Mouse (Mus musculus) hindbrain, postnatal 0 days (tissue): Measurements from ENCODE around the gene Fli1. TPM values are rescaled to one million over a fixed set of nuclear protein-coding genes. Genes with fewer than 3 reads are reported as not detected.
A peak's percentile ranks its signal among the peaks of the same experiment; 100 is the strongest.

Experiments used
- ATAC-seq: fragments of 200-750 bp; cut with Nextera tagmentation; 2 replicates; pipeline ENCODE4 v1.8.0; 2017; ENCODE audit warnings: mild to moderate bottlenecking, moderate TSS enrichment, moderate library complexity
- DNase-seq: peaks from one replicate; pipeline ENCODE4 v3.0.0-alpha.2; 2015; ENCODE audit warnings: low spot score
- H3K27ac ChIP-seq: fragments of 300-500 bp; sonication (generic); 2 replicates; pipeline ENCODE4 v1.5.1; 2014; ENCODE audit warnings: mild to moderate bottlenecking
- H3K27me3 ChIP-seq: fragments of 300-500 bp; sonication (generic); 2 replicates; pipeline ENCODE4 v1.6.1; 2014; ENCODE audit warnings: low read length, mixed read lengths; ENCODE audit not compliant: insufficient read depth
- H3K36me3 ChIP-seq: fragments of 300-500 bp; sonication (generic); 2 replicates; pipeline ENCODE4 v1.6.1; 2014; ENCODE audit warnings: low read length, mixed read lengths; ENCODE audit not compliant: insufficient read depth
- H3K4me1 ChIP-seq: fragments of 300-500 bp; sonication (generic); 2 replicates; pipeline ENCODE4 v1.6.1; 2014; ENCODE audit warnings: antibody characterized with exemption, low read length, mixed read lengths; ENCODE audit not compliant: insufficient read depth
- H3K4me2 ChIP-seq: fragments of 300-500 bp; sonication (generic); 2 replicates; pipeline ENCODE4 v1.6.1; 2014; ENCODE audit warnings: low read depth, mild to moderate bottlenecking, low read length, moderate library complexity, mixed read lengths
- H3K4me3 ChIP-seq: fragments of 300-500 bp; sonication (generic); 2 replicates; pipeline ENCODE4 v1.5.1; 2014; ENCODE audit warnings: low read length
- H3K9ac ChIP-seq: fragments of 300-500 bp; sonication (generic); replicated peaks from 2 replicates; pipeline ENCODE4 v1.6.1; 2014; ENCODE audit warnings: mild to moderate bottlenecking, low read length, moderate library complexity, mixed read lengths
- H3K9me3 ChIP-seq: fragments of 300-500 bp; sonication (generic); 2 replicates; pipeline ENCODE4 v1.6.1; 2016; ENCODE audit warnings: low read length, mixed read lengths
- CTCF ChIP-seq: IDR thresholded peaks from 2 replicates; pipeline ENCODE4 v1.5.1; 2016; ENCODE audit warnings: antibody characterized with exemption, control low read depth, low read depth
- WGBS: fragments of 180-500 bp; shearing (Covaris S2); extraction: QIAGEN DNeasy Blood & Tissue Kit; methylation state at CpG from one replicate; pipeline ENCODE4 v1.1.7; 2014; 5-methylcytosine and 5-hydroxymethylcytosine counted together
- polyA plus RNA-seq: library from polyadenylated mRNA; unstranded; fragments of >200 nt; fragmentation: Nextera tagmentation; extraction: Ambion mirVana; gene quantifications from 2 replicates; pipeline ENCODE4 v1.2.1, GENCODE M21; 2015
- total RNA-seq: library from RNA; depleted of rRNA; stranded (reverse); fragments of >200 nt; gene quantifications from 2 replicates; pipeline ENCODE4 v1.2.3, GENCODE M21; 2014

The Fli1 gene
- total and polyA plus RNA-seq, 2 experiments from 2014 or later, result 5.6 to 10.8 TPM

GRCm38 (mm10) chr9:32487401-32487800 lies 55.3 kb downstream of the Fli1 start:
- H3K9me3 ChIP-seq, result no peaks in the 10 kb centered on the region
- H3K4me2 ChIP-seq, result no peak overlapping the region
- H3K27me3 ChIP-seq, result no peaks in the 10 kb centered on the region
- no peak overlapping the region for H3K4me3 ChIP-seq
- ATAC-seq, result no peak
- TF ChIP-seq CTCF, result no peak
- 86% methylated on average over 4 of the region's 4 CpGs for WGBS
- no peaks in the 10 kb centered on the region for H3K36me3 ChIP-seq
- no peak for DNase-seq
- no peaks in the 10 kb centered on the region for H3K4me1 ChIP-seq
- no peak overlapping the region for H3K9ac ChIP-seq
- H3K27ac ChIP-seq, result no peak overlapping the region

- no peak overlapping the region for H3K4me3 ChIP-seq
These were observed 62.2 kb downstream of the Fli1 start for GRCm38 (mm10) chr9:32480418-32480817.

GRCm38 (mm10) chr9:32478799-32479198 lies 63.9 kb downstream of the Fli1 start:
- no peak overlapping the region for H3K9ac ChIP-seq
- no peak for TF ChIP-seq CTCF
- H3K4me2 ChIP-seq, result no peak overlapping the region
- 60% methylated on average over 3 of the region's 3 CpGs for WGBS
- ATAC-seq, result no peak
- no peaks in the 10 kb centered on the region for H3K27me3 ChIP-seq
- H3K4me3 ChIP-seq, result no peak overlapping the region
- DNase-seq, result no peak
- H3K27ac ChIP-seq, result no peak overlapping the region
- H3K4me1 ChIP-seq, result 0 out of 2 replicates have a peak, but pooled peaks cover 5% of the 10 kb centered on the region
- no peaks in the 10 kb centered on the region for H3K9me3 ChIP-seq
- no peaks in the 10 kb centered on the region for H3K36me3 ChIP-seq

More at GRCm38 (mm10) chr9:32480418-32480817, 62.2 kb downstream of the Fli1 start:
- Histone ChIP-seq H3K27ac (no peak overlapping the region), H3K9ac (no peak overlapping the region), H3K9me3 (no peaks in the 10 kb centered on the region), H3K4me1 (0 out of 2 replicates have a peak, but pooled peaks cover 5% of the 10 kb centered on the region), H3K36me3 (no peaks in the 10 kb centered on the region), H3K27me3 (no peaks in the 10 kb centered on the region), H3K4me2 (no peak overlapping the region)
- WGBS, result 86% methylated on average over 5 of the region's 5 CpGs
- no peak for TF ChIP-seq CTCF
- DNase-seq (no peak), ATAC-seq (no peak)

- no peak for TF ChIP-seq CTCF
- H3K36me3 ChIP-seq, result no peaks in the 10 kb centered on the region
These were observed 64.6 kb downstream of the Fli1 start for GRCm38 (mm10) chr9:32478087-32478486.

GRCm38 (mm10) chr9:32476604-32477003 lies 66.1 kb downstream of the Fli1 start:
- Histone ChIP-seq H3K36me3 (no peaks in the 10 kb centered on the region), H3K4me1 (0 out of 2 replicates have a peak, but pooled peaks cover 5% of the 10 kb centered on the region), H3K27ac (no peak overlapping the region), H3K27me3 (no peaks in the 10 kb centered on the region), H3K9me3 (no peaks in the 10 kb centered on the region), H3K4me3 (no peak overlapping the region), H3K9ac (no peak overlapping the region), H3K4me2 (no peak overlapping the region)
- DNase-seq (no peak), ATAC-seq (no peak)
- no peak for TF ChIP-seq CTCF
- WGBS, result 92% methylated on average over 10 of the region's 10 CpGs

More at GRCm38 (mm10) chr9:32478087-32478486, 64.6 kb downstream of the Fli1 start:
- DNase-seq (peak; percentile 43), ATAC-seq (no peak)
- Histone ChIP-seq H3K27ac (no peak overlapping the region), H3K9me3 (no peaks in the 10 kb centered on the region), H3K9ac (no peak overlapping the region), H3K27me3 (no peaks in the 10 kb centered on the region), H3K4me2 (no peak overlapping the region), H3K4me3 (no peak overlapping the region), H3K4me1 (0 out of 2 replicates have a peak, but pooled peaks cover 5% of the 10 kb centered on the region)
- WGBS, result 42% methylated on average over 2 of the region's 2 CpGs

DNA sequence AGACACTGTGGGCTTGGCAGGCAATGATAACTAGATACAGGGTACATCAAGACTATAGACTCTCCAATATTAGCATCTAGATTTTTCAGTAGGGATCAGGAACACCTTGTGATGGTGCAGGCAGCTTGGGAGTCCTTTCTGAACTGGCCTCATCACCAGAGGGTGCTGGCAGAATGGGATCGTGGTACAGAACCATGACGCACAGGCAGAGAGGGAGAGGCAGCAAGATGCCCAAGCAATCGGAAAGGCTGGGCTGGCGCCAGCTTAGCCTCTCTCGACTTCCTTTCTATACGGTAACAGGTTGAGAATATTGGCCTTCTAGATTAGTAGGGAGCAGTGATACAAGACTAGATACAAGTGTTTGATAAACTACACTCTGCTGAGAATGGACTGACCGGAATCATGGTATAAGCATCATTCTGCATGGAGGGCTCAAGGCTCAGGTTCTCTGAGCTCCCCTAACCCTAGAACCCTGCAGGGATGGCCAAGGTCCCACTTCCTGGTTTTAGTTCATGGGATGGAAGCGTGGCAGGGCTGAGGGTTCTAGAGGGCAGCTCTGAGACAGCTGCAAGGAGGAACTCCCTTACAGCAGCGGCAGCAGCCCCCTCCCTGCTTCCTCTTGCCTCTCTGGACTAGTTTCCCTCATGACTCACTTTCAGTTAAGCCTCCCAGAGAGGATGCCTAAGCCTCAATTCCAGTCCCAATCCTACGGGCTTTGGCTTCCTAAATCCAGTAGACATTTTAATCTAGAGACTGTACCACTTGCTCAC lies 67.9 kb downstream of the Fli1 start:
- no peak overlapping the region for H3K4me3 ChIP-seq
- WGBS, result 89% methylated on average over 10 of the region's 10 CpGs
- no peaks in the 10 kb centered on the region for H3K27me3 ChIP-seq
- H3K9me3 ChIP-seq, result no peaks in the 10 kb centered on the region
- H3K36me3 ChIP-seq, result no peaks in the 10 kb centered on the region
- DNase-seq (no peak), ATAC-seq (no peak)
- 0 out of 2 replicates have a peak, but pooled peaks cover 5% of the 10 kb centered on the region for H3K4me1 ChIP-seq
- no peak overlapping the region for H3K9ac ChIP-seq
- H3K4me2 ChIP-seq, result no peak overlapping the region
- no peak overlapping the region for H3K27ac ChIP-seq
- no peak for TF ChIP-seq CTCF

DNA sequence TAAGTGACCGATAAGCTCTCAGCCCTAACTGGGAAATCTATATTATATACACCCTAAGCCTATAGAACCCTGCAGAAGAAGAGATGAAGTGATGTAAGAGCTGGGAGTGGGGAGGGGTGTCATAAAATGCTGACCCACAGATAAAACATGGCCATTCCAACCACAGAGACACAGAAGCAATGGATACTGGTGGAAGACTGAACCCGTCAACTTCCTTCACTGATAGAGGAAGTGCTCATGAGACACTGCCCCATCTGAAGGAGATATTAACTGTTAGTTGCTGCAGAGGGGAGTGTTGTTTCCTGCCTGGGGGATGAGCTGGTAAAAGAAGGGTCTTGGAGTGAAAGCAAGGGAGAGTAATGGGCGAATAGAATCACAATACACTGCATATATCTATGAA lies 70.3 kb downstream of the Fli1 start:
- H3K4me2 ChIP-seq, result no peak overlapping the region
- H3K9me3 ChIP-seq, result no peaks in the 10 kb centered on the region
- WGBS, result 93% methylated on average over 3 of the region's 3 CpGs
- ATAC-seq, result no peak
- DNase-seq, result no peak
- H3K9ac ChIP-seq, result no peak overlapping the region
- H3K4me1 ChIP-seq, result no peaks in the 10 kb centered on the region
- H3K36me3 ChIP-seq, result no peaks in the 10 kb centered on the region
- no peak overlapping the region for H3K27ac ChIP-seq
- H3K27me3 ChIP-seq, result no peaks in the 10 kb centered on the region
- no peak overlapping the region for H3K4me3 ChIP-seq
- no peak for TF ChIP-seq CTCF
